Mouse (Mus musculus): ENCODE results near the gene Kat2a. TPM values are rescaled to one million over a fixed set of nuclear protein-coding genes. Genes with fewer than 3 reads are reported as not detected.

Kat2a gene
- polyA plus RNA-seq, 1 experiment from 2014 or later, result 72.4 TPM

Other genes starting within 250 kb of the Kat2a start
- gene Klhl11, start 239.7 kb downstream of the Kat2a start, polyA plus RNA-seq (2016; fragmentation: Nextera tagmentation; extraction: Ambion mirVana), result 12.7 and 13.4 TPM in 2 replicates
- 201 and 203 TPM in 2 replicates for gene Acly, start 184.5 kb downstream of the Kat2a start, polyA plus RNA-seq (2016; fragmentation: Nextera tagmentation; extraction: Ambion mirVana)
- gene Ttc25, start 166.9 kb downstream of the Kat2a start, polyA plus RNA-seq (2016; fragmentation: Nextera tagmentation; extraction: Ambion mirVana), result 0.73 and 1.8 TPM in 2 replicates
- gene Cnp, start 137.6 kb downstream of the Kat2a start, polyA plus RNA-seq (2016; fragmentation: Nextera tagmentation; extraction: Ambion mirVana), result 36.2 and 37.2 TPM in 2 replicates
- 80.6 and 83.7 TPM in 2 replicates for gene Nkiras2, start 93.2 kb downstream of the Kat2a start, polyA plus RNA-seq (2016; fragmentation: Nextera tagmentation; extraction: Ambion mirVana)
- 280 and 292 TPM in 2 replicates for gene Dnajc7, start 92.3 kb downstream of the Kat2a start, polyA plus RNA-seq (2016; fragmentation: Nextera tagmentation; extraction: Ambion mirVana)
- gene Zfp385c, start 20.0 kb downstream of the Kat2a start, polyA plus RNA-seq (2016; fragmentation: Nextera tagmentation; extraction: Ambion mirVana), result 1.5 and 2.6 TPM in 2 replicates
- gene Dhx58, start 8.2 kb downstream of the Kat2a start, polyA plus RNA-seq (2016; fragmentation: Nextera tagmentation; extraction: Ambion mirVana), result 2.6 and 3.3 TPM in 2 replicates
- 0.33 TPM in 1 of 2 replicates, not detected in the other for gene Hspb9, start 1.4 kb upstream of the Kat2a start, polyA plus RNA-seq (2016; fragmentation: Nextera tagmentation; extraction: Ambion mirVana)
- 18.9 and 26.1 TPM in 2 replicates for gene Rab5c, start 25.8 kb upstream of the Kat2a start, polyA plus RNA-seq (2016; fragmentation: Nextera tagmentation; extraction: Ambion mirVana)
- gene Kcnh4, start 47.5 kb upstream of the Kat2a start, polyA plus RNA-seq (2016; fragmentation: Nextera tagmentation; extraction: Ambion mirVana), result 0.46 and 0.55 TPM in 2 replicates
- not detected in 2 replicates for gene Hcrt, start 50.5 kb upstream of the Kat2a start, polyA plus RNA-seq (2016; fragmentation: Nextera tagmentation; extraction: Ambion mirVana)
- 5.9 and 6.3 TPM in 2 replicates for gene Ghdc, start 58.5 kb upstream of the Kat2a start, polyA plus RNA-seq (2016; fragmentation: Nextera tagmentation; extraction: Ambion mirVana)
- gene Stat5b, start 138.3 kb upstream of the Kat2a start, polyA plus RNA-seq (2016; fragmentation: Nextera tagmentation; extraction: Ambion mirVana), result 22.7 TPM in 2 replicates
- gene Stat5a, start 146.9 kb upstream of the Kat2a start, polyA plus RNA-seq (2016; fragmentation: Nextera tagmentation; extraction: Ambion mirVana), result 4.4 and 5.5 TPM in 2 replicates
- gene Stat3, start 227.1 kb upstream of the Kat2a start, polyA plus RNA-seq (2016; fragmentation: Nextera tagmentation; extraction: Ambion mirVana), result 38.4 and 39.4 TPM in 2 replicates